Mouse (Mus musculus): ENCODE results near the gene Ercc4. TPM values are rescaled to one million over a fixed set of nuclear protein-coding genes. Genes with fewer than 3 reads are reported as not detected.

Gene Ercc4
- 1 to 10 TPM; 6.6 to 7.7 TPM for total RNA-seq (2021)
- 6.2 and 7.8 TPM in 2 replicates for polyA plus RNA-seq (2012; rRNA removed)
- long read RNA-seq, transcript Ercc4-201 (11 exons, 3,480 nt): major isoform, 9 of 11 reads
- long read RNA-seq, partial matches to known transcripts: 0 of 11 reads
- long read RNA-seq, other reads (novel, unspliced or antisense): 2 of 11 reads

DNA sequence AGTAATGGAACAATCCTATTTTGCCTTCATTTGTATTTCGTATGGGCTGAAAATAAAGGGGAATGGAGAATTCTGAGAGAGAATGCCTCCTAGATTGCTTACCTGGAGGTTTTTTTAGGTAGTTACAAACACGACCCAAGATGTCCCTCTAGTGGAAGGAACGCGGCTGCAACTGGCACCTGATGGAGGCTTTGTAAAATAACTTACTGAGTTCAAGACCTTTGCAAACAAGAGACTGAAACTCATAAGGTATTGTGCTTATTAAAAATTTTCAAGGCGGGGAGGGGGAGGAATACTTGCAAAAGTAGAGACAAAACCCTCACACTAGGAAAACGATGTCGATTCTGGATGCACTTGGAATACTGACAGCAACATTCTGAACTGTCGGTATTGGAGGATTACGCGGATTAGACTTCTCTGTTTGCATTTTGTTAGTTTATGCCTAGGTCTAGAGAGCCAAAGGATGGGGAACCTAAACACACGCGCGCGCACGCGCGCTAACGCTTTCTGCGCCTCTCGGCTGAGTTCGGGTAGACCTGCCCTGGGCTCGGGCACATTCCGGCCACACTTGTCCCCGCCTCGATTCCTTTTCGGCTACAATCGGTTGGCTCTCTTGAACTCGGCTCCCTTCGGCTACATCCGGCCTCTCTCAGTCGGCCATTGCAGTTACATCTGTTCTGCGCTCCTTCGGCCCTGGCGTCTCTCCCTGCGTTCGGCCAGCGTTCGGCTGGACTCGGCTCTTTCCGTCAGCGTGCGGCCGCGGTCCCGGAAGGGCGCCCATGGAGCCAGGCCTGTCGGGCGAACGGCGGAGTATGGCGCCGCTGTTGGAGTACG is at the start of gene Ercc4:
TSS of gene Ercc4 (plus strand) at position 529 of the 834 bp plus-strand sequence.
- 1% methylated on average over 53 of the region's 53 CpGs for WGBS
- Histone ChIP-seq H3K27me3 (ENCODE audit: control insufficient read depth, insufficient read depth, low read length) (no peaks in the 10 kb centered on the region), H3K4me3 (peak within 1 kb of the TSS; percentile 76), H3K27ac (peak within 1 kb of the TSS; percentile 88), H3K79me2 (replicated peaks; ENCODE audit: control insufficient read depth, insufficient read depth, low read length) (no peaks in the 10 kb centered on the region), H3K36me3 (ENCODE audit: control insufficient read depth, insufficient read depth, low read length) (no peaks in the 10 kb centered on the region), H3K9ac (ENCODE audit: low read depth, low read length) (peak within 1 kb of the TSS; percentile 86), H3K4me1 (ENCODE audit: control insufficient read depth, insufficient read depth, low read length) (peaks cover 1% of the 10 kb centered on the region; the same call in 1 of the 2 replicates)
- intact Hi-C loops (cut with DNase I): loop anchor here (10.0 kb wide), 1 partner anchor 455 kb away; no protein-coding TSS in a partner anchor
- DNase-seq: peak; percentile 98 to 99
- TF ChIP-seq EP300 (IDR thresholded peaks at IDR 0.05; ENCODE audit: insufficient read depth, low read depth, low read length): peak; percentile 48; the same call in 1 of the 2 replicates
- peak; percentile 90 for TF ChIP-seq CTCF (IDR thresholded peaks at IDR 0.05)
- peak; percentile 79 for TF ChIP-seq POLR2A (IDR thresholded peaks at IDR 0.05; ENCODE audit: insufficient read depth, low read depth, low read length)

DNA sequence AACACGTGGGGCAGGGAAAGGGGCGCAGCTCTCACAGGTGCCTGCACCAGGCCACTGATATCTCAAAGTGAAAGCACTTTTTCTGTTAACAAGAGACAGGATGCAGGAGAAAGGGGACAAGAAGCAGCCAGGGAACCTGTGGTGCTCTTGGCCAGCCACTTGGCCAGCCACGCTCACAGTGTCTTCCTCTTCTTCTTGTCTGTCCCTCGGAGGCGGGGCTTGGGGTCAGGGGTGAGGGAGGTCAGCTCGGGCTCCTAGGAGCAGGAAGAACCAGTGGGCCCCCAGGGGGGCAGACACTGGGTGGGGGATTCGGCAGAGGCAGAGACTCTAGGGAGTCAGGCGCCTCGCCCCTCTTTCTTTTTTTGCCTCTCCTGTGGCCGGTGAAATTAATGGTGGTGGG is 48.4 kb upstream of the Ercc4 start:
- Histone ChIP-seq H3K4me3 (no peak overlapping the region), H3K9ac (ENCODE audit: low read depth, low read length) (no peak overlapping the region), H3K27ac (no peak overlapping the region), H3K79me2 (replicated peaks; ENCODE audit: control insufficient read depth, insufficient read depth, low read length) (no peaks in the 10 kb centered on the region), H3K27me3 (ENCODE audit: control insufficient read depth, insufficient read depth, low read length) (no peaks in the 10 kb centered on the region), H3K4me1 (ENCODE audit: control insufficient read depth, insufficient read depth, low read length) (no peaks in the 10 kb centered on the region), H3K36me3 (ENCODE audit: control insufficient read depth, insufficient read depth, low read length) (no peaks in the 10 kb centered on the region)
- TF ChIP-seq POLR2A (IDR thresholded peaks at IDR 0.05; ENCODE audit: insufficient read depth, low read depth, low read length): no peak
- no peak for TF ChIP-seq EP300 (IDR thresholded peaks at IDR 0.05; ENCODE audit: insufficient read depth, low read depth, low read length)
- no peak for TF ChIP-seq CTCF (IDR thresholded peaks at IDR 0.05)
- intact Hi-C loops (cut with DNase I): no loop called here
- WGBS: 34% methylated on average over 9 of the region's 10 CpGs
- DNase-seq: no peak

DNA sequence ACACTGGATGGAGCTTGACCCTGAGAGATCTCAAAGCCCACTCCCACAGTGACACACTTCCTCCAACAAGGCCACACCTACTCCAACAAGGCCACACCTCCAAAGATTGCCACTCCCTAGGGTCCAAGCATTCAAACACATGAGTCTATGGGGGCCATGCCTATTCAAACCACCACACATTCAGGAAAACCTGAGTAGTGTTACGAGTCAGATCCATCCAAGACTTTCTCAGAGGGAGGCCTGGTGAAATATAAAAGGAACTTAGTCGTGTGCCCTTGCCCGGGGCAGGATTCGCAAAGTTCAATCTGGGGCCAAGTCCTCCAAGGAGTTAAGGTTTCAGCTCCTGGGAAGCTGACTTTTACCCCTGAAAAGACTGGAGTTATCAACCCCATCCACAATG is 35.3 kb upstream of the Ercc4 start:
- Histone ChIP-seq H3K36me3 (ENCODE audit: control insufficient read depth, insufficient read depth, low read length) (no peaks in the 10 kb centered on the region), H3K4me3 (no peak overlapping the region), H3K4me1 (ENCODE audit: control insufficient read depth, insufficient read depth, low read length) (no peaks in the 10 kb centered on the region), H3K27me3 (ENCODE audit: control insufficient read depth, insufficient read depth, low read length) (no peaks in the 10 kb centered on the region), H3K9ac (ENCODE audit: low read depth, low read length) (no peak overlapping the region), H3K79me2 (replicated peaks; ENCODE audit: control insufficient read depth, insufficient read depth, low read length) (no peaks in the 10 kb centered on the region), H3K27ac (no peak overlapping the region)
- TF ChIP-seq EP300 (IDR thresholded peaks at IDR 0.05; ENCODE audit: insufficient read depth, low read depth, low read length) (no peak), POLR2A (IDR thresholded peaks at IDR 0.05; ENCODE audit: insufficient read depth, low read depth, low read length) (no peak), CTCF (IDR thresholded peaks at IDR 0.05) (no peak)
- intact Hi-C loops (cut with DNase I): no loop called here
- WGBS: 80% methylated on average over 4 of the region's 4 CpGs
- no peak for DNase-seq

DNA sequence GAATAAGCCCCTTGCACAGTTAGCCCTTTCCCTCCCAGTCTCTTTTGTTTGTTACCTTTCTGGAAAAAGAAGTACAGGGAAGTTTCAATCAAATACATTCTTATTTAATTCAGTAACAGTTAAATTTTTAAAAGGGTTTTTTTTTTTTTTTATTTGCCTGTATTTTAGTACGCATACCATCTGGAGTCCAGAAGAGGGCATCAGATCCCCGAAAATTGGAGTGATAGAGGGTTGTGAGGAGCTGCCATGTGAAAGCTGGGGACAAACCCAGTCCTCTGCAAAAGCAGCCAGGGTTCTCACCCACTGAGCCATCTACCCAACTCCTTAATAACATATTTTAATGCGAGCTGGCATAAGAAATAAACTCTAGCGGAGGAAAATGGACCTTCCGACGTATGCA is 29.3 kb upstream of the Ercc4 start:
- no peak overlapping the region for H3K9ac ChIP-seq (ENCODE audit: low read depth, low read length)
- 69% methylated on average over 6 of the region's 6 CpGs for WGBS
- no peaks in the 10 kb centered on the region for H3K4me1 ChIP-seq (ENCODE audit: control insufficient read depth, insufficient read depth, low read length)
- no peaks in the 10 kb centered on the region for H3K36me3 ChIP-seq (ENCODE audit: control insufficient read depth, insufficient read depth, low read length)
- no peaks in the 10 kb centered on the region for H3K27me3 ChIP-seq (ENCODE audit: control insufficient read depth, insufficient read depth, low read length)
- no peak overlapping the region for H3K27ac ChIP-seq
- H3K4me3 ChIP-seq: no peak overlapping the region
- DNase-seq: no peak
- intact Hi-C loops (cut with DNase I): no loop called here
- TF ChIP-seq POLR2A (IDR thresholded peaks at IDR 0.05; ENCODE audit: insufficient read depth, low read depth, low read length) (no peak), CTCF (IDR thresholded peaks at IDR 0.05) (no peak), EP300 (IDR thresholded peaks at IDR 0.05; ENCODE audit: insufficient read depth, low read depth, low read length) (no peak)
- H3K79me2 ChIP-seq (replicated peaks; ENCODE audit: control insufficient read depth, insufficient read depth, low read length): no peaks in the 10 kb centered on the region

DNA sequence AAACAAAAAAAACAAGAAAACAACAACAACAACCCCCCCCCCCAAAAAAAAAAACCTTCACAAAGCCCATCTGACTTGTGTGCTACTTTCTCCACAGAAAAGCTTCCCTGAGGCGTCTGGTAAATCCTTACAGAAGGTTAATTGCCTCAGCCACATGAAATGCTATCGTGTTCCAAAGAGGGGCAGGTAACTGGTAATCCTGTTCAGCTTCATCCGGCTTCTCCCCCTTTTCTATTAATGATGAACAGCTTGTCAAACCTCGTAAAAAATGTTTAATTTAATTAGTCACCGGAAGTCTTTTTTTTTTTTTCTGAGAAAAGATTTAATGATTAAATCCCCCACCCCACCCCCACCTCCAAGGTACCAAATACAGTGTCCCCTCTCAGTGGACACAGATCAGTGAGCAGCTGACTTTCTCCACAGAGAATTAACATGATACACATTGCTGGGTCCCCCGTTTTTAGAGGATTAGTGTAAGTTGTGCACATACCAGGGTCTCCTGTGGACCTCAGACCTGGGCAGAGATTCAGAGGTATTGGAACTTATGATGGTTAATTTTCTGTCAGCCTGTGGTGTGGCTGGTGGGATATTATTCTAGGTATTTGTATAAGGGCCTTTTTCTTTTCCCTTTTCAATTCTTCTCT is 26.2 kb upstream of the Ercc4 start:
- intact Hi-C loops (cut with DNase I): no loop called here
- Histone ChIP-seq H3K27me3 (ENCODE audit: control insufficient read depth, insufficient read depth, low read length) (no peaks in the 10 kb centered on the region), H3K4me1 (ENCODE audit: control insufficient read depth, insufficient read depth, low read length) (no peaks in the 10 kb centered on the region), H3K27ac (no peak overlapping the region), H3K36me3 (ENCODE audit: control insufficient read depth, insufficient read depth, low read length) (no peaks in the 10 kb centered on the region), H3K4me3 (no peak overlapping the region), H3K79me2 (replicated peaks; ENCODE audit: control insufficient read depth, insufficient read depth, low read length) (no peaks in the 10 kb centered on the region), H3K9ac (ENCODE audit: low read depth, low read length) (no peak overlapping the region)
- TF ChIP-seq EP300 (IDR thresholded peaks at IDR 0.05; ENCODE audit: insufficient read depth, low read depth, low read length): no peak
- TF ChIP-seq POLR2A (IDR thresholded peaks at IDR 0.05; ENCODE audit: insufficient read depth, low read depth, low read length): no peak
- TF ChIP-seq CTCF (IDR thresholded peaks at IDR 0.05): no peak
- 74% methylated on average over 6 of the region's 6 CpGs for WGBS
- no peak for DNase-seq

All from heart, adult 2 months (tissue).